Mouse (Mus musculus): Measurements from ENCODE around the gene Lhfp. TPM values are rescaled to one million over a fixed set of nuclear protein-coding genes. Genes with fewer than 3 reads are reported as not detected.

The Lhfp gene
- polyA plus RNA-seq (2017; shearing (Covaris generic)), result 0.30 TPM

DNA sequence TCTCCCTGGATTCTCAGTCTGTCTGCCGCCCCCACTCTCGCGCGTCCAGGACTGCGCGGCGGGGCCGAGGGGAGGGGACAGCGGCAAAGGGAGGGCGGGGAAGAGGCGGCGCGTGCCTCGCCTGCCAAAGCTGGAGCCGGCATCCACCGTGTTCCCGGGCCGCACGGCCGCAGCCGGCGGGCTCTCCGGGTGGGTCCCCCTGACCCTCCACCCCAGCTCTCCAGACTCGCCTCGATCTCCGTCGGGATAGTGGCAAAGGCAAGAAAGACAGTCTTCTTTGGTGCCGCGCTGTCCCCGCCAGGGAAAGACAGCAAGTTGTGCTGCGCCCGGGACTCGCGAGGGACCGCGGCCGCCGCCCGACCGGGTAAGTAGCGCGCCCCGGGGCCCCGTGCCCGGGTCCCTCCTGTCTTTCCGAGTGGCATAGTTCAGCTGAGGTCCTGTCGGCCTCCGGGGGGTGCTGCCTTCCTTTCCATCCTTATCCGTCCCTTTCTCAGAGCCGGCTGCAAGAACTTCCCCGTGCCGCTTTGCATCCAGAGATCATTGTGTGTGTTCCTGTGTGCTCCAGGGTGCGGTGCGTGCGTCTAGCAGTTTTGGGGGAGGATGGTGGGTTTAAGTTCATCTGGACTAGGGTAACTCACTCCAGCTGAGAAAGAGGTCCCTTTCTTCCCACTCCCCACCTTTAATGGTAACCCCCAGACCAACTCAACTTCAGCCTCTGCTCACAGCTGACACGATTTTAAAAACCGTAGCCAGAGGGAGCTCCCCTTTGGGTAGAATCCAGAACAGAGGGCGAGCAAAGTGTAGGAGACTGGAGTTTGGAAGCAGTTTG, at the start of gene Lhfp:
TSS of gene Lhfp (plus strand) at position 118 of the 829 bp plus-strand sequence.

DNA sequence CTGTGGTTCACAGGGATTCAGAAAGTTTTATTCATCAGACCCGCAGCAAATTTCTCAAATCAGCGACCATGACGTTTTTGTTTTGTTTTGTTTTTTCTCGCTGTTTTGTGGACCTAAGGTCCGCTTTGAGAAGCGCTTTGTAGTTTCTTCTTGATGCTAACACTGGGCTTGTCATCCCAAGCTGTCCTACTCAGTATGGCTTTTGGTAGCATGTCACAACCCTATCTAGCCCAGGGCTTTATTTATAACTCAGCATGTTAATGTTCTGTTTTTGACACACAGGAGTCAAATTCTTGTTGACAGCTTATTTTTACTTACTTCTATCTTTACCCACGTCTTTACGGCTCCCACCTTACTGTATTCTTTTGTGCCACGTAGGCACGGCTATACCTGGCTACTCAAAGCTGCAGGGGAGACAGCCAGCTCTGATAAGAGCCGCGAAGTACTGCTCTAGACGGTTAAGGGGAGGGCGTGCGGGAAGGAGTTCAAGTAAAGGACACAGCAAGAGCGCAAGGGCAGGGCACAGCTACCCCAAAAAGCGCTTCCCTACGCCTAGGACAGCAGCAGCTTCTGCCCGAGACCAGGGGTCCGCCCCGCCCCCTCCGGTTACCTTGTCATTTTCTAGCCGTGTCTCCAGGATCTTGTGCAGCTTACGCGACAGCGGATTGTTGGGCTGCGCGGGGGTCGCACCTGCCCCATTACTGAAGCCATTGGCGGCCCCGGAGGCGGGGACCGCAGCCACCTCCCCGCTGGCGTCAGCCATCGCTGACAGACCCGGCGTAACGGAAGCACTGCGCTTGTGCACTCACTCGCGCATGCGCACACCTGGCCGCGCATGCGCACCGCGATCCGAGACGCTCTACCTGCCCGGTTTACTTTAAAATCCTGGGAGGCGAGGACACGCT, 24.6 kb upstream of the Lhfp start, which contains the start of gene Cog6:
TSS of gene Cog6 (minus strand) at position 802 of the 905 bp plus-strand sequence.

Other genes starting within 250 kb of the Lhfp start
- gene Cog6, start 24.3 kb upstream of the Lhfp start, polyA plus RNA-seq (2017; shearing (Covaris generic)), result 33.0 TPM

All from naive thymus-derived CD4-positive, alpha-beta T cell, adult 5 months (primary cell).